Mouse (Mus musculus): ENCODE measurements around the gene Moap1. TPM values are rescaled to one million over a fixed set of nuclear protein-coding genes. Genes with fewer than 3 reads are reported as not detected.

The Moap1 gene
- polyA plus RNA-seq, 1 experiment from 2014 or later, result 81.1 TPM

GRCm38 (mm10) chr12:102698089-102698684 is 45.3 kb downstream of the Moap1 start:
- peaks cover 31% of the 10 kb centered on the region for H3K4me1 ChIP-seq (ENCODE audit: control insufficient read depth, insufficient read depth, low read length)
- 8% methylated on average over 1 of the region's 1 CpGs for WGBS
- no peak overlapping the region for H3K4me3 ChIP-seq (ENCODE audit: low read depth, low read length)

GRCm38 (mm10) chr12:102697381-102697780 is 46.1 kb downstream of the Moap1 start:
- no peak for ATAC-seq (ENCODE audit: low read depth)
- Histone ChIP-seq H3K4me1 (ENCODE audit: control insufficient read depth, insufficient read depth, low read length) (peaks cover 25% of the 10 kb centered on the region), H3K4me3 (ENCODE audit: low read depth, low read length) (no peak overlapping the region), H3K36me3 (ENCODE audit: control insufficient read depth, insufficient read depth, low read length) (no peaks in the 10 kb centered on the region), H3K27ac (ENCODE audit: low read depth, low read length) (no peak overlapping the region), H3K27me3 (ENCODE audit: control insufficient read depth, insufficient read depth, low read length) (no peaks in the 10 kb centered on the region), H3K9me3 (ENCODE audit: control insufficient read depth, low read length) (no peaks in the 10 kb centered on the region), H3K4me2 (ENCODE audit: low read depth, low read length) (no peak overlapping the region), H3K9ac (replicated peaks; ENCODE audit: low read depth, low read length) (no peak overlapping the region)
- 86% methylated on average over 7 of the region's 7 CpGs for WGBS

More at GRCm38 (mm10) chr12:102698089-102698684, 45.3 kb downstream of the Moap1 start:
- Histone ChIP-seq H3K36me3 (ENCODE audit: control insufficient read depth, insufficient read depth, low read length) (no peaks in the 10 kb centered on the region), H3K27ac (ENCODE audit: low read depth, low read length) (no peak overlapping the region), H3K9ac (replicated peaks; ENCODE audit: low read depth, low read length) (no peak overlapping the region), H3K9me3 (ENCODE audit: control insufficient read depth, low read length) (no peaks in the 10 kb centered on the region), H3K27me3 (ENCODE audit: control insufficient read depth, insufficient read depth, low read length) (no peaks in the 10 kb centered on the region), H3K4me2 (ENCODE audit: low read depth, low read length) (no peak overlapping the region)
- peak; percentile 21; the same call in 1 of the 2 replicates for ATAC-seq (ENCODE audit: low read depth)

- ATAC-seq (ENCODE audit: low read depth), result no peak
- Histone ChIP-seq H3K4me2 (ENCODE audit: low read depth, low read length) (no peak overlapping the region), H3K4me3 (ENCODE audit: low read depth, low read length) (no peak overlapping the region), H3K27ac (ENCODE audit: low read depth, low read length) (no peak overlapping the region), H3K4me1 (ENCODE audit: control insufficient read depth, insufficient read depth, low read length) (peaks cover 25% of the 10 kb centered on the region), H3K36me3 (ENCODE audit: control insufficient read depth, insufficient read depth, low read length) (no peaks in the 10 kb centered on the region), H3K27me3 (ENCODE audit: control insufficient read depth, insufficient read depth, low read length) (no peaks in the 10 kb centered on the region), H3K9ac (replicated peaks; ENCODE audit: low read depth, low read length) (no peak overlapping the region), H3K9me3 (ENCODE audit: control insufficient read depth, low read length) (no peaks in the 10 kb centered on the region)
- WGBS, result 85% methylated on average over 14 of the region's 14 CpGs
Measured at GRCm38 (mm10) chr12:102696635-102697354, 46.7 kb downstream of the Moap1 start.

GRCm38 (mm10) chr12:102695369-102696239 is 47.9 kb downstream of the Moap1 start:
- H3K36me3 ChIP-seq (ENCODE audit: control insufficient read depth, insufficient read depth, low read length), result no peaks in the 10 kb centered on the region
- ATAC-seq (ENCODE audit: low read depth), result no peak
- H3K9ac ChIP-seq (replicated peaks; ENCODE audit: low read depth, low read length), result no peak overlapping the region
- H3K27ac ChIP-seq (ENCODE audit: low read depth, low read length), result no peak overlapping the region
- 59% methylated on average over 18 of the region's 18 CpGs for WGBS
- no peaks in the 10 kb centered on the region for H3K27me3 ChIP-seq (ENCODE audit: control insufficient read depth, insufficient read depth, low read length)
- H3K9me3 ChIP-seq (ENCODE audit: control insufficient read depth, low read length), result no peaks in the 10 kb centered on the region
- peaks cover 25% of the 10 kb centered on the region for H3K4me1 ChIP-seq (ENCODE audit: control insufficient read depth, insufficient read depth, low read length)
- H3K4me2 ChIP-seq (ENCODE audit: low read depth, low read length), result no peak overlapping the region
- H3K4me3 ChIP-seq (ENCODE audit: low read depth, low read length), result no peak overlapping the region

Other genes with a start within 250 kb of the Moap1 start
- gene Chga, start 188.7 kb downstream of the Moap1 start, polyA plus RNA-seq (2014; fragmentation: Nextera tagmentation; extraction: Ambion mirVana), result 126 and 150 TPM in 2 replicates
- gene Itpk1, start 38.7 kb downstream of the Moap1 start, polyA plus RNA-seq (2014; fragmentation: Nextera tagmentation; extraction: Ambion mirVana), result 34.8 and 40.6 TPM in 2 replicates
- 12.4 and 12.6 TPM in 2 replicates for gene Tmem251, start 101 bp upstream of the Moap1 start, polyA plus RNA-seq (2014; fragmentation: Nextera tagmentation; extraction: Ambion mirVana)
- gene Gm28051, start 14.1 kb upstream of the Moap1 start, polyA plus RNA-seq (2014; fragmentation: Nextera tagmentation; extraction: Ambion mirVana), result not detected in 2 replicates
- gene Gon7, start 14.1 kb upstream of the Moap1 start, polyA plus RNA-seq (2014; fragmentation: Nextera tagmentation; extraction: Ambion mirVana), result 46.9 and 54.2 TPM in 2 replicates
- 43.5 and 47.1 TPM in 2 replicates for gene Ubr7, start 14.3 kb upstream of the Moap1 start, polyA plus RNA-seq (2014; fragmentation: Nextera tagmentation; extraction: Ambion mirVana)
- gene Gm20604, start 15.0 kb upstream of the Moap1 start, polyA plus RNA-seq (2014; fragmentation: Nextera tagmentation; extraction: Ambion mirVana), result 50.7 and 57.1 TPM in 2 replicates
- gene Btbd7, start 134.8 kb upstream of the Moap1 start, polyA plus RNA-seq (2014; fragmentation: Nextera tagmentation; extraction: Ambion mirVana), result 15.1 and 18.0 TPM in 2 replicates
- not detected in 2 replicates for gene Cox8c, start 155.7 kb upstream of the Moap1 start, polyA plus RNA-seq (2014; fragmentation: Nextera tagmentation; extraction: Ambion mirVana)
- 11.4 and 15.6 TPM in 2 replicates for gene Unc79, start 205.2 kb upstream of the Moap1 start, polyA plus RNA-seq (2014; fragmentation: Nextera tagmentation; extraction: Ambion mirVana)

Data from neural tube, embryonic 14.5 days (tissue).